Mouse (Mus musculus) midbrain, embryonic 13.5 days (tissue): ENCODE measurements around the gene Dpysl4. TPM values are rescaled to one million over a fixed set of nuclear protein-coding genes. Genes with fewer than 3 reads are reported as not detected.
A peak's percentile ranks its signal among the peaks of the same experiment; 100 is the strongest.

ENCODE experiments used
- ATAC-seq: fragments of 200-750 bp; cut with Nextera tagmentation; 2 replicates; pipeline ENCODE4 v1.8.0; 2017; ENCODE audit warnings: mild to moderate bottlenecking, moderate TSS enrichment, moderate library complexity
- H3K27ac ChIP-seq: fragments of 300-500 bp; sonication (generic); 2 replicates; pipeline ENCODE4 v1.5.1; 2015; ENCODE audit warnings: inconsistent platforms, mild to moderate bottlenecking, moderate library complexity
- H3K27me3 ChIP-seq: fragments of 300-500 bp; sonication (generic); 2 replicates; pipeline ENCODE4 v1.6.1; 2015; ENCODE audit warnings: mild to moderate bottlenecking, inconsistent platforms
- H3K36me3 ChIP-seq: fragments of 300-500 bp; sonication (generic); 2 replicates; pipeline ENCODE4 v1.6.1; 2015; ENCODE audit warnings: mild to moderate bottlenecking, inconsistent platforms
- H3K4me1 ChIP-seq: fragments of 300-500 bp; sonication (generic); replicated peaks from 2 replicates; pipeline ENCODE4 v1.6.1; 2015; ENCODE audit warnings: inconsistent platforms
- H3K4me2 ChIP-seq: fragments of 300-500 bp; sonication (generic); replicated peaks from 2 replicates; pipeline ENCODE4 v1.6.1; 2015; ENCODE audit warnings: moderate library complexity, mild to moderate bottlenecking, inconsistent platforms
- H3K4me3 ChIP-seq: fragments of 300-500 bp; sonication (generic); replicated peaks from 2 replicates; pipeline ENCODE4 v1.5.1; 2015; ENCODE audit warnings: mild to moderate bottlenecking, inconsistent platforms
- H3K9ac ChIP-seq: fragments of 300-500 bp; sonication (generic); replicated peaks from 2 replicates; pipeline ENCODE4 v1.6.1; 2015; ENCODE audit warnings: mild to moderate bottlenecking, inconsistent platforms
- H3K9me3 ChIP-seq: fragments of 300-500 bp; sonication (generic); 2 replicates; pipeline ENCODE4 v1.6.1; 2016; ENCODE audit warnings: mild to moderate bottlenecking, inconsistent platforms
- WGBS: fragments of 180-500 bp; shearing (Covaris S2); methylation state at CpG from one replicate; pipeline ENCODE4 v1.1.7; 2015; 5-methylcytosine and 5-hydroxymethylcytosine counted together
- polyA plus RNA-seq: library from polyadenylated mRNA; unstranded; fragments of >200 nt; fragmentation: Nextera tagmentation; extraction: Ambion mirVana; gene quantifications from 2 replicates; pipeline ENCODE4 v1.2.1, GENCODE M21; 2015

Dpysl4 gene
- polyA plus RNA-seq, 1 experiment from 2014 or later, result 225 TPM

DNA sequence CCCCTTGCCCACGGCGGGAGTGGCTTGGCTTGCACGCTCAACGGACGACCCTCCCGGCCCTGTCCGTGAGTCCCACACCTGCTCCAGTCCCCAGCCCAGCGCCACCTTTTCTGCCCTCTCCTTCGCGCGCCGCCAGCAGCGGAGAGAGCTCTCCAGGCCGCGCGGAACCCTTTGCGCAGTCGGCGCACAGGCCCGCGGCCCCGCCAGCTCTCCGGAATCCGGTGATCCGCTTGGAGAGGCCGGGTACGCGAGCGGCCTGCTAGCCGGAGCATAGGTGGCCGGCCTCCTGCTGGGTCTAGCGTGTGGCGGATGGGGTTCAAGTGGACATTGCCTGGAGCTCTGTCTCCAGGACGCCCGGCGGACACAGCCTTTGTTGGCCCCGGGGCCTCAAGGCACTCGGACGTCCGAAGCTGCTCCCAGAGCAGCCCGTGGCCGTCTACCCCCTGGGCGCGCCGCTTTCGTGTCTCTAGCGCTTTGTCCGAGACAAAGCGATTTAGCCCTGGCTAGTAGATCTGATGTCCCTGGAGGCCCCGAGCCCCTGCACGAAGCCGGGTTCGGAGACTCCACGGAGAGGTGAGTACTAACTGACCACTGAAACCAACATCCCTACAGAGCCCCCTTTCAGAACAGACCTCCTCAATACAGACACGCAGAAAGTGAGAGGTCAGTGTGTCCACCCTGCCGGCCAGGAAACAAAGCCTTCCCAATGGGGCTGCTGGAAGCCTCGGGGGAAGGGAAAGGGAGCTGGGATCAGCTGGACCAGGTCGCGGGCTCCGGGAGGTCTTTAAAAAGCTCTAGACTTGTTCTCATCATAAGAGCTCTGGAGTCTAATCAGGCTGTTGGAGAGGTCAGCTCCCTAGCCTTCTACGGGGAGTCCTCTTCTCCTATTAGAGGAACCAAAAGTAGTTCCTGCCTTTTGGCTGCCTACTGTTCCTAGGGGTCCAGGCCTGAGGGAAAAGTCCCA is 676 bp downstream of the Dpysl4 start:
- under 1% methylated on average over 61 of the region's 61 CpGs for WGBS
- Histone ChIP-seq H3K27ac (peak overlapping the region; percentile 84), H3K4me2 (peak overlapping the region; percentile 81), H3K36me3 (peaks cover 29% of the 10 kb centered on the region), H3K9me3 (no peaks in the 10 kb centered on the region), H3K4me1 (peaks cover 47% of the 10 kb centered on the region), H3K27me3 (peaks cover 6% of the 10 kb centered on the region; the same call in 1 of the 2 replicates), H3K9ac (peak overlapping the region; percentile 97), H3K4me3 (peak overlapping the region; percentile 82)
- ATAC-seq, result peak; percentile 18

DNA sequence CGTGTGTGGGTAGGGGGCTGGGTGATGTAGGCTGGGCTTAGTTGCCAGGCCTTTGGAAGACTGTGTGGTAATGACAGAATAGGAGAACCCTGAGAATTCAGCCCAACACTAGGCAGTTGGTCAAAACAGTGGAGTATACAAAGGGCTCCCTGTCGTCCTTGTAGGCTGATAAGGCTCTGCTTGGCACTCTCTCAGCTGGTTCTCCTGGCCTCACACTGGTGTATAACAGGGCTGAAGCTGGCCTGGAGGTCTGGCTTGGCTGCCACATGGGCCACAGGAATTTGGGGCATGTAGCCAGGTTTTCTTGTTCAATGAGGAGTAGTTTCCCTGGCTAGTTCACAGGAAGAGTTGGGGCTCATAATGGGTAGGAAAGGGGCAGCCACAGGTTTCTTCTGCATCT is 2.0 kb downstream of the Dpysl4 start:
- Histone ChIP-seq H3K27ac (no peak overlapping the region), H3K4me3 (peak overlapping the region; percentile 82), H3K27me3 (0 out of 2 replicates have a peak, but pooled peaks cover 3% of the 10 kb centered on the region), H3K9ac (peak overlapping the region; percentile 97; the same call in 1 of the 2 replicates), H3K36me3 (peaks cover 42% of the 10 kb centered on the region), H3K4me2 (peak overlapping the region; percentile 81), H3K4me1 (peaks cover 44% of the 10 kb centered on the region), H3K9me3 (no peaks in the 10 kb centered on the region)
- WGBS, result 46% methylated on average over 2 of the region's 2 CpGs
- ATAC-seq, result no peak

DNA sequence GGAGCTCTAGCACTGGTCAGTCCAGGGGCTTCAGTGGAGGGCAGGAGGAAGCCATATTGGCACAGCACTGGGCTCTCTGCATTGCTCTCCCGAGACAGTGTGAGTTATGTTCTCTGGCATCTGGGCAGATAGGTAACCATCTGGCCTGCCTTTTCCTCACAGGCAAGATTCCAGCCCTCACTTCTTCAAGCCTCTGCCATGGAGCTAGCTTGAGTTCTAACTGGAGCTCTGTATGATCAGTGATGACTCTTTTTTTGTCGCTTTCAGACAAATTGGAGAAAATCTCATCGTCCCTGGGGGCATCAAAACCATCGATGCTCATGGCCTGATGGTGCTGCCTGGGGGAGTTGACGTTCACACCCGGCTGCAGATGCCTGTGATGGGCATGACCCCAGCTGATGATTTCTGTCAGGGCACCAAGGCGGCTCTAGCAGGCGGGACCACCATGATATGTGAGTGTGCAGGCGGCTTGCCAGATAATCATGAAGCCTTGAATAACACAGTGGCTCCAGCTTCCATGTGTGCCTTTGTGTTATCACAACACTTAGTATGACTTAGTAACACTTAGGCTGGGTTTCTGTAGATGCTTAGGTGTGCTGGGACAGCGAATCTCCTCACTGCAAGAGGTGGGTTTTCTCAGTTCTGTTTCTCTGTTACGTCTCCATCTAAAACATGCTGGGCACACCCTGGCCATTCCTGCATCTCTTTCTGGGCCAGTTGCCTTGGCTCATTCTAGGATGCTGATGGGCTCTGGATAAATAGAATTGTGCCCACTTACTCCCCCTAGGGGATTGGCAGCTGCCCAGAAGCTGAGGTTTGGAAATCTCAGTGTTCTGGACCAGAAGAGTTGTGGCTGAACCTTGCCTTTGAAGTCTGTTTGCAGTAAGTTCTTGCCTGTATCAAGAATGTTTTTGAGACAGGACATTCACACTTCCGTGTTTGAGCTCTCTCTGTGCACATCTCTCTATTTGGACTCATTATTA is 4.4 kb downstream of the Dpysl4 start:
- ATAC-seq, result no peak
- Histone ChIP-seq H3K4me3 (no peak overlapping the region), H3K4me2 (no peak overlapping the region), H3K4me1 (peaks cover 44% of the 10 kb centered on the region), H3K27me3 (no peaks in the 10 kb centered on the region), H3K27ac (no peak overlapping the region), H3K9ac (no peak overlapping the region), H3K9me3 (no peaks in the 10 kb centered on the region), H3K36me3 (peaks cover 66% of the 10 kb centered on the region)
- 87% methylated on average over 12 of the region's 12 CpGs for WGBS

DNA sequence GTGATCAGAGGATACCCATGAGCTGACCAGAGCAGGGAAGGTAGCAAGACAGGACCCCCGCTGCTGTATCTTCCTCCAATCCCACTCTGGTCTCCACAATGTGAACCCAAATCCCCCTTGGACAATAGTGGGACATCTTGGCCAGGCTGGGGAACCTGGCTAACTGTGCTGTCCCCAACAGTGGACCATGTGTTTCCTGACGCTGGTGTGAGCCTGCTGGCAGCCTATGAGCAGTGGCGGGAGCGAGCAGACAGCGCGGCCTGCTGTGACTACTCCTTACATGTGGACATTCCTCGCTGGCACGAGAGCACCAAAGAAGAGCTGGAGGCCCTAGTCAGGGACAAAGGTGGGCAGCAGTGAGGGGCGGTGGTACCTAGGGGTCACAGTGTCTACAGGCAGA is 5.9 kb downstream of the Dpysl4 start:
- no peak overlapping the region for H3K4me2 ChIP-seq
- 99% methylated on average over 9 of the region's 9 CpGs for WGBS
- peaks cover 38% of the 10 kb centered on the region for H3K4me1 ChIP-seq
- no peaks in the 10 kb centered on the region for H3K27me3 ChIP-seq
- H3K9me3 ChIP-seq, result no peaks in the 10 kb centered on the region
- no peak for ATAC-seq
- H3K9ac ChIP-seq, result no peak overlapping the region
- peaks cover 79% of the 10 kb centered on the region for H3K36me3 ChIP-seq
- no peak overlapping the region for H3K4me3 ChIP-seq
- no peak overlapping the region for H3K27ac ChIP-seq

DNA sequence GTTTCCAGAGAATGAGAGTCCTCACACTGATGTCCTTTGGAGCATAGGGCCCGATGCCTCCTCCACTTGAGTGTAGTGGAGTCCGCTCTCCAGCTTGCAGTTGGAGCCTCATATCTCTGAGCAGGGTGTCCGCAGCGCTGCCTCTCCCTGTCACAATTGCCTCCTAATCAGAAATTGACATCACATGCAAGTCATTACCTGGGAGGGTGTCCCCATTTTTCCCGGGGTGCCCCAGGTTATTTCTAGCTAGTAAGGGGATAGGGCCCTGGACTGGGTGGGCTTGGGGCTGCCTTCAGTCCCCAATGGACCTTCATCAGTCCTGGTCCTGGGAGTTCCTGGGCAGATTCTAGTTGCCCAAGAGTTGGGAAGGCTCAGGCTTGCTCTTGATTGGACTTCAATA is 6.9 kb downstream of the Dpysl4 start:
- Histone ChIP-seq H3K4me3 (no peak overlapping the region), H3K9me3 (no peaks in the 10 kb centered on the region), H3K4me1 (peaks cover 28% of the 10 kb centered on the region), H3K4me2 (no peak overlapping the region), H3K27ac (no peak overlapping the region), H3K9ac (no peak overlapping the region), H3K27me3 (no peaks in the 10 kb centered on the region), H3K36me3 (peaks cover 86% of the 10 kb centered on the region)
- no peak for ATAC-seq
- 96% methylated on average over 5 of the region's 5 CpGs for WGBS

DNA sequence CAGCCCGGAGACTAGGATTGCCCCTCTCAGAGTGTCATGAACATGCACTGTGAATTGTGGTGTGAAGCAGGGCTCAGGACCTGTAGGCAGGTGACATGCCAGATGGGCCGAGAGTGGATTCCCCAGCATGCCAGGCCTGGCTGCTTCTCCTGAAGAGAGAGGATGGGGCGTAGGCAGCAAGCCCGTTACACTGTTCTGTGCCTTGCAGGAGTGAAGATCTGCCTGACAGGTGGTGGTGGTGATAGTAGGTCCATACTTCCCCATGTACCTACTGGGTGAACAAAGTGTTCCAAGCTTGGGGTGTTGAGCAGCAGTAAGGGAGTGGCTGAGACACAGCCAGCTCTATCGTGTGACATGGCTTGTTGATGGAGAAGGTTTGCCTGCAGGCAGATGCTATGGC is 7.3 kb downstream of the Dpysl4 start:
- Histone ChIP-seq H3K9me3 (no peaks in the 10 kb centered on the region), H3K36me3 (peaks cover 90% of the 10 kb centered on the region), H3K27me3 (no peaks in the 10 kb centered on the region), H3K4me1 (peaks cover 24% of the 10 kb centered on the region), H3K4me2 (no peak overlapping the region), H3K4me3 (no peak overlapping the region), H3K27ac (no peak overlapping the region), H3K9ac (no peak overlapping the region)
- WGBS, result 94% methylated on average over 5 of the region's 5 CpGs
- ATAC-seq, result no peak

DNA sequence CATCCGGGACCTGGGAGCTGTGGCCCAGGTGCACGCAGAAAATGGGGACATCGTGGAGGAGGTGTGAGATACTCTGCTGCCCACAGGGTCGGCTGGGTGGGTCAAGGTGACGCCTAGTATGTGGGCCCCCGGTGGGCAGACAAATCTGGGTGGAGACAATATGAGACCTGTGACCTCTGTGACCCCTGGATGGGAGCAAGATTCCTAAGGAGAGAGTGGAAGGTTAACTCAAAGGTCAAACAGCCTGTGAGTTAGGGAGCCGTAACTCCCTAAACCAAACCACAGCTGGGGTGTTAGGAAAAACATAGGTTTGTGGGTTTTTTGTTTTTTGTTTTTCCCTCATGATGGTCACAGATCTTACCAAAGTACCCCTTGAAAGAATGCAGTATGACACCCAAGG is 8.0 kb downstream of the Dpysl4 start:
- 86% methylated on average over 7 of the region's 7 CpGs for WGBS
- H3K9ac ChIP-seq, result no peak overlapping the region

DNA sequence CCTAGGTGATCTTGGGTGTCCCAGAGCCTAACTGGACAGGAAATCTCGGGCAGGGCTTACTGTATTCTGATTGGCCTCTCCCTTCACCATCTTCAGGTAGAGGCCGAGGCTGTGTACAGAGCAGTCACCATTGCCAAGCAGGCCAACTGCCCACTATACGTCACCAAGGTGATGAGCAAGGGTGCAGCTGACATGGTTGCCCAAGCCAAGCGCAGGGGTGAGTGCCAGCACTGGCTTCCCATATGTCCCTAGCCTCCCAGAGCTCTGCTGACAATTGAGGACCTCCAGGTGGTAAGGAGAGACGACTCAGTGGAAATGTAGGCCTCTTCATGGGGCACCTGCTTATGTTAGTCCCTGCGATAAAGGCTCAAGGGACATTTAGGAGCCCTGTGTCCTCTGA is 9.0 kb downstream of the Dpysl4 start:
- Histone ChIP-seq H3K4me1 (peaks cover 7% of the 10 kb centered on the region), H3K27ac (no peak overlapping the region), H3K4me2 (no peak overlapping the region), H3K4me3 (no peak overlapping the region), H3K9ac (no peak overlapping the region), H3K36me3 (peaks cover 95% of the 10 kb centered on the region), H3K9me3 (no peaks in the 10 kb centered on the region), H3K27me3 (no peaks in the 10 kb centered on the region)
- WGBS, result 90% methylated on average over 6 of the region's 6 CpGs
- no peak for ATAC-seq

More for the DNA sequence above, 8.0 kb downstream of the Dpysl4 start:
- Histone ChIP-seq H3K27me3 (no peaks in the 10 kb centered on the region), H3K4me1 (peaks cover 17% of the 10 kb centered on the region), H3K4me3 (no peak overlapping the region), H3K36me3 (peaks cover 92% of the 10 kb centered on the region), H3K4me2 (no peak overlapping the region), H3K27ac (no peak overlapping the region), H3K9me3 (no peaks in the 10 kb centered on the region)
- no peak for ATAC-seq

DNA sequence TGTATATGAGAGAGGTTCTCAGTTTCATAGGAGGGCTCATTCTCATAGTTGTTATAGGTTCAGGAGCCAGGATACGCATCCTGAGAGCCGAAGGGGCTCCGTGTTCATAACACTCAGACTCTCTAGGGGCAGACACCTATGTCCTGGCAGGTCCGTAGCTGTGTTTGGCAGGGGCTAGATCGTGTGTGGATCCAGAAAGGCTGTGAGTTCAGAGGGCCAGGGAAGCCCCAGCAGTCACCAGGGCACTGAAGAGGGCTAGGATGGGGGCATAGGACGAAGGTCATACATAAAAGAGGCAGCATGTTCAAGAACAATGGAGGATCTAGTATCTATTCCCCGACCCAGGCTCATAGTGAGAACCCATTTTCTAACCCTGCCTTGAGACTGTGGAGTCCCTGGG is 9.5 kb downstream of the Dpysl4 start:
- peaks cover 95% of the 10 kb centered on the region for H3K36me3 ChIP-seq
- no peaks in the 10 kb centered on the region for H3K9me3 ChIP-seq
- ATAC-seq, result no peak
- H3K4me3 ChIP-seq, result no peak overlapping the region
- H3K4me1 ChIP-seq, result peaks cover 3% of the 10 kb centered on the region; the same call in 1 of the 2 replicates
- 86% methylated on average over 7 of the region's 7 CpGs for WGBS
- 0 out of 2 replicates have a peak overlapping the region, but pooled peaks have one; percentile 29 for H3K9ac ChIP-seq
- no peaks in the 10 kb centered on the region for H3K27me3 ChIP-seq
- no peak overlapping the region for H3K27ac ChIP-seq
- no peak overlapping the region for H3K4me2 ChIP-seq

DNA sequence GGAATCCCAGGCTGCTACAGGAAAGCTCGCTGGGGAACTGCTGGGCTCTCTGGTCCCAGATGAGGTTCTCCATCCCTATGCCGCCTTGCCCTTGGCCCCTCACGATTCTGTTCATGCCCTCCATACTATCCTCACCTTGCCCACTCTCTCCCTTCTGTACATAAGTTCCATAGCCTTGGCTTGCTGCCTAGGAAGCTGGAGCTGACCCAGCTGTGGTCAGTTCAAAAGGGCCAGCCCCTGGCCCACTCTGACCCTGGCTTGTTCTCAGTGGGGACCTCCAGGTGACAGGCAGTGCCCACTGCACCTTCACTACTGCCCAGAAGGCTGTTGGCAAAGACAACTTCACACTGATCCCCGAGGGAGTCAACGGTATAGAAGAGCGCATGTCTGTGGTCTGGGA is 10.6 kb downstream of the Dpysl4 start:
- Histone ChIP-seq H3K4me3 (no peak overlapping the region), H3K9me3 (no peaks in the 10 kb centered on the region), H3K36me3 (peaks cover 95% of the 10 kb centered on the region), H3K27ac (no peak overlapping the region), H3K4me1 (0 out of 2 replicates have a peak, but pooled peaks cover 6% of the 10 kb centered on the region), H3K27me3 (no peaks in the 10 kb centered on the region), H3K4me2 (no peak overlapping the region), H3K9ac (no peak overlapping the region)
- ATAC-seq, result no peak
- WGBS, result 92% methylated on average over 6 of the region's 6 CpGs

DNA sequence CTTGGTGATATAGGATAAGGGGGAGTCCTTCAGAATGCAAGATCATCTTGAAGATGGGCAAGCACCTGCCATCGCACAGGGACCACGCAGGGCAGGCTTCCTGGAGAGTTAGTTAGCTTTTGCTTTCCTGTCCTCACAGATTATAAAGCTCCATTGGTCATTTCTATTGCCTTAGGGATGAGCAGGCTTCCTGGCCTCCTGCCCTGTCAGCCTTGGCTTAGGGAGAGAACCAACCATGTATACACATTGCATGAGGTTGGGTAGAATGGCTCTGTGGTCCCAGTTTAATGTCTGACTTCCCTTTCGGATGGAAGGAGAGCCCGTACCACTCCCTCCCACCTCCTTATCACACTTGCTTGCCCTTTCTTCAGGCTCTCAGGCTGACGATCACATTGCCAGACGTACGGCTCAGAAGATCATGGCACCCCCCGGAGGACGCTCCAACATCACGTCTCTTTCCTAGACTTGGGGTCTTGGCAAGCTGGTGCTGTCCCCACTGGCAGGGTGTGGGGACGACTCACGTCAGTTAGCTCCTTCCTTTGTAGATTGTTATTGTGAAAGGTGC is 14.8 kb downstream of the Dpysl4 start:
- Histone ChIP-seq H3K27me3 (no peaks in the 10 kb centered on the region), H3K9ac (no peak overlapping the region), H3K4me3 (no peak overlapping the region), H3K9me3 (no peaks in the 10 kb centered on the region), H3K4me1 (peaks cover 17% of the 10 kb centered on the region; the same call in 1 of the 2 replicates), H3K27ac (no peak overlapping the region), H3K4me2 (no peak overlapping the region), H3K36me3 (peaks cover 59% of the 10 kb centered on the region)
- ATAC-seq, result no peak
- WGBS, result 73% methylated on average over 12 of the region's 12 CpGs
